8 mouse cellular contexts compared by ENCODE assay signal in genomic region chr5:148946787-148947186, GRCm38 (mm10). TPM values are rescaled to one million over a fixed set of nuclear protein-coding genes. Genes with fewer than 3 reads are reported as not detected.
DNase-seq lines count a peak whose midpoint lies in the region; ATAC-seq and TF ChIP-seq lines count a peak whose summit lies in the region.

No protein-coding gene starts in this region.

- no peak overlapping the region for H3K27ac ChIP-seq in gastrocnemius, adult 2 months
- no peak overlapping the region for H3K27ac ChIP-seq in spleen, adult 2 months (ENCODE audit: insufficient read depth, low read length)
- no peak overlapping the region for H3K27ac ChIP-seq in embryonic fibroblast, embryonic 13.5 days (ENCODE audit: insufficient read depth, low read length)
- no peak overlapping the region for H3K27ac ChIP-seq in midbrain, embryonic 15.5 days

- H3K4me3 ChIP-seq in gastrocnemius, adult 2 months, result no peak overlapping the region
- H3K4me3 ChIP-seq in spleen, adult 2 months (ENCODE audit: extremely low read depth, insufficient read depth, insufficient read length), result no peak overlapping the region
- no peak overlapping the region for H3K4me3 ChIP-seq in embryonic fibroblast, embryonic 13.5 days (ENCODE audit: insufficient read depth, low read length)
- H3K4me3 ChIP-seq in midbrain, embryonic 15.5 days, result no peak overlapping the region

- H3K9me3 ChIP-seq in midbrain, embryonic 15.5 days, result 0 out of 2 replicates have a peak, but pooled peaks cover 3% of the 10 kb centered on the region

- intact Hi-C loops in gastrocnemius, adult 2 months (cut with DNase I), result no loop called here
- intact Hi-C loops in gastrocnemius, postnatal 14 days (cut with DNase I; ENCODE audit: low total_unique reads), result no loop called here

- no peak for TF ChIP-seq POLR2A in spleen, adult 2 months (IDR thresholded peaks at IDR 0.05; ENCODE audit: low read depth, low read length)
- TF ChIP-seq POLR2A in embryonic fibroblast, embryonic 13.5 days (IDR thresholded peaks at IDR 0.05; ENCODE audit: low read depth, low read length), result no peak

- ATAC-seq in midbrain, embryonic 15.5 days (replicated peaks), result no peak

- H3K36me3 ChIP-seq in spleen, adult 2 months (ENCODE audit: control insufficient read depth, insufficient read depth, low read length), result no peaks in the 10 kb centered on the region
- H3K36me3 ChIP-seq in splenic B cell, adult 2 months (ENCODE audit: control insufficient read depth, insufficient read depth, low read length, poor library complexity, severe bottlenecking), result no peaks in the 10 kb centered on the region
- H3K36me3 ChIP-seq in midbrain, embryonic 15.5 days (replicated peaks), result no peaks in the 10 kb centered on the region

- no peaks in the 10 kb centered on the region for H3K27me3 ChIP-seq in spleen, adult 2 months (ENCODE audit: control insufficient read depth, insufficient read depth, low read length)
- no peaks in the 10 kb centered on the region for H3K27me3 ChIP-seq in splenic B cell, adult 2 months (ENCODE audit: control insufficient read depth, insufficient read depth, low read length, poor library complexity, severe bottlenecking)
- H3K27me3 ChIP-seq in midbrain, embryonic 15.5 days (replicated peaks), result no peaks in the 10 kb centered on the region

- peak; percentile 44 for DNase-seq in gastrocnemius, adult 2 months
- DNase-seq in gastrocnemius, postnatal 14 days, result no peak
- DNase-seq in spleen, adult 2 months (ENCODE audit: low read depth in 1 of 2, low spot score in 2 of 2), result peak in 1 of 2 experiments; percentile 33
- no peak for DNase-seq in spleen, adult 12 weeks (ENCODE audit: low spot score)
- DNase-seq in splenic B cell, adult 2 months (ENCODE audit: low read depth, low spot score), result peak; percentile 56
- no peak for DNase-seq in left cerebral cortex, adult 9 months (ENCODE audit: low spot score in 2 of 2)

- H3K4me2 ChIP-seq in midbrain, embryonic 15.5 days, result no peak overlapping the region

- H3K9ac ChIP-seq in midbrain, embryonic 15.5 days, result no peak overlapping the region

- TF ChIP-seq CTCF in gastrocnemius, adult 2 months (IDR thresholded peaks at IDR 0.05), result peak; percentile 68
- TF ChIP-seq CTCF in spleen, adult 2 months (IDR thresholded peaks at IDR 0.05; ENCODE audit: extremely low read depth, insufficient read depth, insufficient read length, insufficient replicate concordance), result 0 out of 2 replicates have a peak, but pooled peaks have one; percentile 2
- TF ChIP-seq CTCF in embryonic fibroblast, embryonic 13.5 days (IDR thresholded peaks at IDR 0.05; ENCODE audit: borderline replicate concordance, insufficient read depth, low read length), result peak; percentile 13; the same call in 1 of the 2 replicates

- 76% methylated on average over 5 of the region's 5 CpGs for WGBS in spleen, adult 2 months
- 80% methylated on average over 5 of the region's 5 CpGs for WGBS in midbrain, embryonic 15.5 days

- H3K4me1 ChIP-seq in spleen, adult 2 months (ENCODE audit: control insufficient read depth, insufficient read depth, insufficient read length), result peaks cover 7% of the 10 kb centered on the region; the same call in 1 of the 2 replicates
- H3K4me1 ChIP-seq in embryonic fibroblast, embryonic 13.5 days (ENCODE audit: control insufficient read depth, insufficient read depth, low read length), result peaks cover 4% of the 10 kb centered on the region; the same call in 1 of the 2 replicates
- 0 out of 2 replicates have a peak, but pooled peaks cover 3% of the 10 kb centered on the region for H3K4me1 ChIP-seq in midbrain, embryonic 15.5 days

RNA-seq across cellular contexts. Expression of gene Katnal1, which starts 17.7 kb away (rescaled TPM):
- total RNA-seq in gastrocnemius, adult 2 months (2021), result 1 to 10 TPM; 4.2 to 5.6 TPM
- 1 to 10 TPM; 3.7 to 3.9 TPM for total RNA-seq in gastrocnemius, postnatal 14 days (2021)
- polyA plus RNA-seq in spleen, adult 2 months (2012; rRNA removed), result 2.4 and 2.5 TPM in 2 replicates
- polyA plus RNA-seq in embryonic fibroblast, embryonic 13.5 days (2011; ENCODE audit: insufficient read length, low read depth, missing spikeins), result 18.4 and 19.2 TPM in 2 replicates
- 33.4 and 42.7 TPM in 2 replicates for polyA plus RNA-seq in midbrain, embryonic 15.5 days (2015; fragmentation: Nextera tagmentation; extraction: Ambion mirVana)

RNA-seq across cellular contexts. Expression of gene Gm42791, which starts 48.2 kb away (rescaled TPM):
- 1 to 10 TPM; 2.8 to 5.1 TPM for total RNA-seq in gastrocnemius, adult 2 months (2021)
- 1 to 10 TPM; 1.1 to 1.5 TPM for total RNA-seq in gastrocnemius, postnatal 14 days (2021)
- not detected in 2 replicates for polyA plus RNA-seq in spleen, adult 2 months (2012; rRNA removed)
- 7.0 and 7.1 TPM in 2 replicates for polyA plus RNA-seq in embryonic fibroblast, embryonic 13.5 days (2011; ENCODE audit: insufficient read length, low read depth, missing spikeins)
- 6.5 and 8.6 TPM in 2 replicates for polyA plus RNA-seq in midbrain, embryonic 15.5 days (2015; fragmentation: Nextera tagmentation; extraction: Ambion mirVana)

Comparison
In these comparisons a context has a peak if more than half of its experiments do, and no peak if none do; other contexts are left out.
1. DNase-seq: peak in gastrocnemius, adult 2 months (single experiment) and splenic B cell, adult 2 months (single experiment); none in gastrocnemius, postnatal 14 days (single experiment), spleen, adult 12 weeks (single experiment) and left cerebral cortex, adult 9 months (0 of 2).
2. CTCF ChIP-seq: peak in every context shown above with its lines; median percentile 68 in gastrocnemius, adult 2 months; 13 in embryonic fibroblast, embryonic 13.5 days; 2 in spleen, adult 2 months.